Mouse (Mus musculus) layer of hippocampus, adult 8-10 months (tissue): ENCODE data around the gene Arxes1. TPM values are rescaled to one million over a fixed set of nuclear protein-coding genes. Genes with fewer than 3 reads are reported as not detected.
"Not testable (repeated sequence)": the region's sequence is repeated elsewhere in the genome, so short reads cannot be mapped to it uniquely, and the experiment has no call there.

Experiments
- DNase-seq, 2 experiments: peaks; one replicate each; pipeline ENCODE4 v3.0.0; 2022; ENCODE audit warnings: low spot score in 2 of 2
- total RNA-seq, 4 experiments: library from RNA; stranded (reverse); gene quantifications; 2 replicates each; pipeline ENCODE4 v1.2.4; 2022

Arxes1 gene
- 10 to 100 TPM; 26.7 to 40.5 (median 33.8) TPM for total RNA-seq

GRCm38 (mm10) chrX:136032799-136033763 lies at the start of gene Arxes1:
Gene Arxes1, plus strand, starts transcription at chrX:136033367.
- DNase-seq, result not testable (repeated sequence)

- DNase-seq, result peak; percentile 26 to 32
These were observed 48.5 kb upstream of the Arxes1 start for GRCm38 (mm10) chrX:135984539-135985260.

GRCm38 (mm10) chrX:135986267-135986666 lies 46.9 kb upstream of the Arxes1 start:
- no peak for DNase-seq

DNA sequence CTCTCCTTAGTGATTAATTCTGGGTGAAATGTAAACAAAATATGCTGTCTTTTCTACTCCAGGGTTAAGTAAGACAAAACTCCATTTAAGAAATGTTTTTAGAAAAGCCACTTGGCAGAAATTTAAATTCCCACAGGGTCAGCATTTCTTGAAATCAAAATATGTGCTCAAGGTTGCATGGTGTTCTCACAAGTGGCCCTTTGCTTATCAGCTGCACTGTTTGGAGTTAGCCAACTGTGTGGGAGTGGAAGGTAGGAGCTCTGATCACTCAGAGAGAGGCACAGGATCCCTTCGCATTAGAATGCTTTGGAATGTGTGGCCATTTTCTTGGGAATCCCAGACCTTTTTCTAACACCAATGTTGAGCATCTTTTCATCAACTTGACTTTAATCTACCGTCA lies 42.5 kb upstream of the Arxes1 start:
- DNase-seq, result no peak

- DNase-seq, result not testable (repeated sequence)
These were observed 40.0 kb upstream of the Arxes1 start for GRCm38 (mm10) chrX:135993192-135993594.

DNA sequence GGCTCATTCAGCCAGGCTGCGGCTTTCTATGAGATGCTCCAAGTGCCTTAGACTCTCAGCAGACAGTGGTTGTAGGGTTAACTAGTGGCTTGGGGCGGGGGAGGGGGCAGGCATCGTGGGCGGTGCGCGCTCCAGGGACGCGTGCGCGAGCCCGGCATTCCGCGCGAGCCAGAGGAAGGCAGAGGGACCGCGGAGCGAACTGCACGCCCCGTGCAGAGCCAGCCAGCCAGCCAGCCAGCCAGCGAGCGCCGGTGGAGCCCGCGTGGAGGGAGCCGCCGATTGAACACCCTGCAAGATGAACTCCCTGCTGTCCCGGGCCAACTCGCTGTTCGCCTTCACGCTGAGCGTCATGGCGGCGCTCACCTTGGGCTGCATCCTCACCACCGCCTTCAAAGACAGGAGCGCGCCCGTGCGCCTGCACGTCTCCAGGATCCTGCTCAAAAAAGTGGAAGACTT lies 39.5 kb upstream of the Arxes1 start, which contains the start of gene Arxes2:
Gene Arxes2, plus strand, starts transcription at position 161 of the 456 bp plus-strand sequence.
- DNase-seq, result not testable (repeated sequence)

DNA sequence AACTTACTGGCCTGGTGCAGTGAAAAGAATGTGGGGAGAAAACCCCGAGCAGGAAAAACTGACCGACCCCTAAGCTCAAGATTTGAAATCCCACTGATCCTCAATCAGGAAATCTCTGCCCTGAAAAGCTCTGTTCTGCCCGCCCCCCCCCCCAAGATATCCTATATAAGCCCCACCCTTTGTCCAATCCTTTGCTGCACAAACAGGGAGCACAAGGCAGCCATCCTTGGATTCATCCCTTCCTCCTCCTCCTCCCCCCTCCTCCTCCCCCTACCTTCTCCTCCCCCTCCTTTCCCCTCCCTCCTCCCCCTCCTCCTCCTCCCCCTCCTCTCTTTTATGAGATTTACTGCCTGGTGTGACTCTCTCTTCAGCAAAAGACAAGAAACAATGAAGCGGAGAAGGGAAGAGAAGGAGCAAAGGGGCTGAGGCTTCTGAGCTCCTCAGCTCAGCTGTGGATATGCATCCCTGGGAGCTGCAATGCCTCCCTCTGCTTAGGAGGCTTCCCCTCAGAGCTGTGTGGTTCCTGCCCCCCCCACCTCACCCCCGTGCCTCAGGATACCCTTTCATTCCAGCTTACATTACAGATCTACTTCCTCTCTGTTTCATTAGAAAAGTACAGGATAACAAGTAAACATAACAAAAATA lies 25.8 kb upstream of the Arxes1 start:
- no peak for DNase-seq

DNA sequence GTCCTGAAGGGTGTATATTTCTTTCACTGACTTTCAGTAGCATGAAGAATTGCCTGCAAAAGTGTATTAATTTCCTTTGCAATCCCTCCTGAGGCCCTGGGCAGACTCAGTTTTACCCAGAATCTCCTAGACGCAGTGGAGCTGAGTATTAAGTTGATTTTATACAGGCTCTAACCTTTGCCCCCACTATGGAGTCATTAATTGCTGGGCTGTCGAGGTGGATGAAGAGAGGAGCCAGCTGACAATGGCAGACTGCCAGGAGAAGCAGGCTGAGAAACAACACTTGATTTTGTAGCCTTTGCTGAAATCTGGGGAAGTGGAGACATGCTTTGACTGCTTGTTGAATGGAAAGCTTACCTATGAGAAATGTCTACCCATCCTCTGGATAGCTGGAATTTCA lies 18.8 kb upstream of the Arxes1 start:
- no peak for DNase-seq

DNA sequence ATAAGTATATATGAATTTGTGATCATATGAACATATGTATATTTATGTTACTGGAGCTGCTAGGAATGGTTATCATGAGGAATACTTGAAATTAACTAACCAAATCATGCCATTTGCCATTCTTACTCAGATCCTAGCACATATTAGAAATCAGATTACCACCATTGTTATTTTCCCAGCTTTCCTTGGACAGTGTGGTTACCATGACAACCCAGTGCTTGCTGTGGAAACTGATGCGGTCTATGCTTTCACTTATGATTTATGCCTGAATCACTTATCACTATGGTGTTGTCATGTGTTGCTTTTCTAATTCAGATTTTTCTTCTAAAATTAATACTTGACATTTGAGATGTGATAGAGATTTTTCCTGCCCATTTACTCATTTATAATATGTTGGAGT lies 2.8 kb upstream of the Arxes1 start:
- no peak for DNase-seq

DNA sequence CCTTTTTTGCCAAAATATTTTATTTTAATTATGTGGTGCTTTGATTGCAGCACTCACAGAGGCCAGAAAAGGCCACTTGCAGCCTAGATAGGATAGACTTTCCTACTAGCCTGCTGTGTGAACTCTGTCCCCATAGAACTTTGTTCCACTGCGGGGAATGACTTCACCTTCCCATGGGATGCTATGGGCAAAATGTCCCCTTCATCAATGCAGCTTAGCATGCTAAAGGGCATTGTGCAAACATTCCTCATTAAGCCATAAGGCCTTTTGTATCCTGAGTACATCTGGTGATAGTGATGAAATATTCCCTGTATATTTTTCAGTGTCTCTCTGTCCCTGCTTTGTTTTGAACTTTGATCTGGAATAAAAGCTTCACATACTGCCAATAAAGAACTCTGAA lies 10.6 kb downstream of the Arxes1 start:
- DNase-seq, result no peak

DNA sequence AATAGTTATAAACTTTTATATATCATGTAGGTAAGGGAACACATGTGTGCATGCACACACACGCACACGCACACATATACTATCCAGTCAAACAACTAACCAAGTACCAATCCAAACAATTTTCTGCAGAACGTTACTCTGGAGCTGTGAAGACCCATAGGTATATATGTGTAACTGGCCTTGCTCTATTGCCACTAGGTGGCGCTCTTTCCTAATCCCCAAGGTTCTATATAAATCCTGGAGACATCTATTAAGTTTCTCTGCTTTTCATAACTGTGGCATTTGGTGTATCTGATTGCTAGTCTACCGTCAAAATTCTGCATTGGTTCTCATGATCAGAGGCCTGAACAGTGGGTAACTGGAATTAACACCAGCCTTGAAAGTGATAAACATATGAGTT lies 14.4 kb downstream of the Arxes1 start:
- DNase-seq, result peak; percentile 34 to 72

DNA sequence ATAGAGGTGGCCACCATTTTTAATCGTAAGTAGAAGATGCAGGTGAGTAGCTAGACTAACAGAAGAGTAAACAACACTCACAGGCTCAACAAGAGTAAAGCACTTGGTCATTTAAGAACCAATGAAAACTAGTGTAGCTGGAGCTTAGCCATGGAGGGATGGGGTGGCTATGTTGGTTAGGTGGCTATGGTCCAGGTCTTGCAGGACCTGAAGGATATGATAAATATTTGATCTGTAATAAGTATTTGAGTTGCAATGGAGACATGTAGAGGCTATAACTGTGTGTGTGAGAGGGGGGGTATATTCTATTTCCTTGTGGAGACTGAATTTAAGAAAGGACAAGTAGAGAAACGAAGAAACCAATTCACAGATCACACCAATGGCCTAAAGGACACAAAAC lies 18.1 kb downstream of the Arxes1 start:
- no peak for DNase-seq

GRCm38 (mm10) chrX:136060698-136061097 lies 27.5 kb downstream of the Arxes1 start:
- no peak for DNase-seq

- peak in 1 of 2 experiments; percentile 7 for DNase-seq
These were observed 34.2 kb downstream of the Arxes1 start for GRCm38 (mm10) chrX:136067201-136067991.

DNA sequence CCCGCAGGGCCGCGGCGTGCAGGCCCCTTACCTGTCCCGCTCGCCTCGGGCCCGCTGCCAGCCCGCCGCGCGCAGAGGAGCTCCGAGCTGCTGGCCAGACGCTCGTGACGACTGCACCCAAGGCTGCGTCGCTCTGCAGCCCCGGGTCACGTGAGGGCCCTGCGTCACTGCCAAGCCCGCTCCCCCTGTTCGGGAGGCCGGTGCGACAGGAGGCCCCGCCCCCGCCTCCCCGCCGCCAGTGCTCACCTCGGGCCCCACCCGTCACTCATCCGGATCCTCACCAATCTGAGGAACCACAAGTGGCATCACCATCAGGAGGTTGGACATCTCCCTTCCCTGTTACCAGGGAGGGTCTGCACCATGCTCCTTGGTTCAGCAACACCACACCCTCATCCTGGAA lies 34.9 kb downstream of the Arxes1 start, which contains the start of gene Bex2:
Gene Bex2, minus strand, starts transcription at position 217 of the 400 bp plus-strand sequence.
- DNase-seq, result peak in 1 of 2 experiments; percentile 22

Other genes with a start within 250 kb of the Arxes1 start
- 10 to 100 TPM; 64.5 to 78.8 (median 68.9) TPM for gene Bhlhb9, start 235.8 kb upstream of the Arxes1 start, total RNA-seq
- gene Gprasp2, start 194.3 kb upstream of the Arxes1 start, total RNA-seq, result 100 to 1,000 TPM; 190 to 236 (median 213) TPM
- 10 to 100 TPM; 59.6 to 66.4 (median 64.4) TPM for gene Arxes2, start 39.5 kb upstream of the Arxes1 start, total RNA-seq
- gene Bex2, start 34.9 kb downstream of the Arxes1 start, total RNA-seq, result 100 to 1,000 TPM; 274 to 337 (median 308) TPM
- gene Nxf3, start 51.9 kb downstream of the Arxes1 start, total RNA-seq, result not detected
- 10 to 100 TPM; 16.9 to 22.5 (median 19.1) TPM for gene Bex4, start 105.6 kb downstream of the Arxes1 start, total RNA-seq
- 10 to 100 TPM; 30.2 to 41.4 (median 34.4) TPM for gene Tceal8, start 139.0 kb downstream of the Arxes1 start, total RNA-seq
- gene Tceal5, start 170.5 kb downstream of the Arxes1 start, total RNA-seq, result 100 to 1,000 TPM in 2 of 4 experiments, 10 to 100 TPM in 2; 74.5 to 139 (median 105) TPM
- gene Tceal7, start 181.4 kb downstream of the Arxes1 start, total RNA-seq, result 1 to 10 TPM in 3 of 4 experiments, under 1 TPM in 1; 0.67 to 2.5 (median 2.0) TPM
- 10 to 100 TPM; 73.8 to 81.8 (median 79.0) TPM for gene Bex1, start 182.1 kb downstream of the Arxes1 start, total RNA-seq
- 10 to 100 TPM; 94.0 to 97.6 (median 95.5) TPM for gene Tceal9, start 211.7 kb downstream of the Arxes1 start, total RNA-seq
- gene Bex3, start 236.9 kb downstream of the Arxes1 start, total RNA-seq, result 100 to 1,000 TPM; 218 to 305 (median 262) TPM